Mouse (Mus musculus) E14TG2a.4 (cell line): ENCODE data around the gene Pik3r6.

ENCODE experiments used
- CTCF ChIP-seq: conservative IDR thresholded peaks from 2 replicates; pipeline ENCODE4 v1.5.1; 2014; ENCODE audit warnings: low read length
- POU5F1 ChIP-seq: IDR thresholded peaks from 2 replicates; pipeline ENCODE4 v1.6.1; 2014; ENCODE audit warnings: low read length, borderline replicate concordance

DNA sequence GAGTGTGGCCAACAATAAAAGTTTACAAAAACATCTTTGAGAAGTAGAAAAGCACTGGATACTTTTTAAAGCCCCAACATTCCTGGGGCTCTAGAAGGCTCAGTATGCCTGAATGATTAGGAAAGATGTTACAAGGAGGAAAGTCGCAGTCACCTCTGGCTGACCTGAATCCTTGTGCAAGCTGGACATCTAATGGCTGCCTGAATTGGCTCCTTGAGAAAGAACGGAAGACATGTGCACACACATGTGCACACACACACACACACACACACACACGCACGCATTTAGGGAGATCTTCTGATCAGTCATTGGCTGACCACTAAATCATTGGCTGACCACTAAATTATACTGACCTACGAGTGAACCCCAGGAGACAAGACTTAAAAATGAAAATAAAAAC, 68.0 kb downstream of the Pik3r6 start:
- TF ChIP-seq CTCF (no peak), POU5F1 (no peak)
